Mouse (Mus musculus) right cerebral cortex, postnatal 36 days (tissue): ENCODE data around the gene Flrt2.

Experiments
- DNase-seq, 2 experiments: peaks; one replicate each; pipeline ENCODE4 v3.0.0; 2022; ENCODE audit warnings: low spot score in 2 of 2, mixed read lengths in 1 of 2

Flrt2 gene

GRCm38 (mm10) chr12:95734075-95734474 lies 42.0 kb downstream of the Flrt2 start:
- no peak for DNase-seq

- DNase-seq = no peak
Observed at GRCm38 (mm10) chr12:95737571-95737970, 45.5 kb downstream of the Flrt2 start.

- no peak for DNase-seq
Observed at GRCm38 (mm10) chr12:95738031-95738430, 46.0 kb downstream of the Flrt2 start.

GRCm38 (mm10) chr12:95738491-95739135 lies 46.6 kb downstream of the Flrt2 start:
- no peak for DNase-seq

- DNase-seq = peak; percentile 43 to 57
Observed at GRCm38 (mm10) chr12:95739739-95740138, 47.7 kb downstream of the Flrt2 start.

- DNase-seq = no peak
Observed at GRCm38 (mm10) chr12:95741296-95741695, 49.3 kb downstream of the Flrt2 start.

GRCm38 (mm10) chr12:95744307-95744706 lies 52.3 kb downstream of the Flrt2 start:
- DNase-seq = no peak

- peak in 1 of 2 experiments; percentile 68 for DNase-seq
Observed at GRCm38 (mm10) chr12:95746856-95747579, 55.0 kb downstream of the Flrt2 start.

GRCm38 (mm10) chr12:95748760-95749159 lies 56.7 kb downstream of the Flrt2 start:
- DNase-seq = no peak

GRCm38 (mm10) chr12:95749248-95749647 lies 57.2 kb downstream of the Flrt2 start:
- no peak for DNase-seq

GRCm38 (mm10) chr12:95759212-95759746 lies 67.3 kb downstream of the Flrt2 start:
- DNase-seq = no peak

GRCm38 (mm10) chr12:95765255-95765654 lies 73.2 kb downstream of the Flrt2 start:
- DNase-seq = no peak

GRCm38 (mm10) chr12:95769041-95769440 lies 77.0 kb downstream of the Flrt2 start:
- DNase-seq = no peak

- no peak for DNase-seq
Observed at GRCm38 (mm10) chr12:95770251-95770650, 78.2 kb downstream of the Flrt2 start.

- no peak for DNase-seq
Observed at GRCm38 (mm10) chr12:95790146-95790545, 98.1 kb downstream of the Flrt2 start.

- DNase-seq = no peak
Observed at GRCm38 (mm10) chr12:95816660-95817059, 124.6 kb downstream of the Flrt2 start.
